Mouse (Mus musculus): ENCODE results near the gene Tnrc18.

GRCm38 (mm10) chr5:142723520-142724133, 93.8 kb downstream of the Tnrc18 start:
- TF ChIP-seq CTCF (IDR thresholded peaks at IDR 0.05; ENCODE audit: control insufficient read depth, insufficient read depth, low read length) (peak; percentile 87), POLR2A (IDR thresholded peaks at IDR 0.05; ENCODE audit: borderline replicate concordance, control insufficient read depth, low read depth, low read length) (no peak)

Data from bone marrow, adult 2 months (tissue).